Mouse (Mus musculus): Measurements from ENCODE around the gene Mcam. TPM values are rescaled to one million over a fixed set of nuclear protein-coding genes. Genes with fewer than 3 reads are reported as not detected.

Gene Mcam
- polyA plus RNA-seq, 1 experiment from 2014 or later = 9.0 TPM

- no peaks in the 10 kb centered on the region for H3K36me3 ChIP-seq (ENCODE audit: control insufficient read depth, insufficient read depth, low read length)
- WGBS = 24% methylated on average over 24 of the region's 24 CpGs
- 0 out of 2 replicates have a peak overlapping the region, but pooled peaks have one; percentile 3 for H3K4me3 ChIP-seq (ENCODE audit: low read depth, low read length)
- H3K27ac ChIP-seq (ENCODE audit: low read depth, low read length) = no peak overlapping the region
- 0 out of 2 replicates have a peak overlapping the region, but pooled peaks have one; percentile 8 for H3K9ac ChIP-seq (replicated peaks; ENCODE audit: low read depth, low read length)
- H3K27me3 ChIP-seq (ENCODE audit: control insufficient read depth, insufficient read depth, low read length) = no peaks in the 10 kb centered on the region
- 0 out of 2 replicates have a peak, but pooled peaks have one; percentile 42 for ATAC-seq (ENCODE audit: low read depth)
- H3K4me1 ChIP-seq (ENCODE audit: control insufficient read depth, insufficient read depth, low read length) = peaks cover 4% of the 10 kb centered on the region
- H3K4me2 ChIP-seq (ENCODE audit: low read depth, low read length) = peak overlapping the region; percentile 30; the same call in 1 of the 2 replicates
- no peaks in the 10 kb centered on the region for H3K9me3 ChIP-seq (ENCODE audit: control insufficient read depth, low read length)
These were observed 40.4 kb upstream of the Mcam start for GRCm38 (mm10) chr9:44093612-44094503.

- Histone ChIP-seq H3K4me3 (ENCODE audit: low read depth, low read length) (no peak overlapping the region), H3K9ac (replicated peaks; ENCODE audit: low read depth, low read length) (no peak overlapping the region), H3K36me3 (ENCODE audit: control insufficient read depth, insufficient read depth, low read length) (no peaks in the 10 kb centered on the region), H3K27ac (ENCODE audit: low read depth, low read length) (no peak overlapping the region), H3K4me1 (ENCODE audit: control insufficient read depth, insufficient read depth, low read length) (peaks cover 4% of the 10 kb centered on the region), H3K27me3 (ENCODE audit: control insufficient read depth, insufficient read depth, low read length) (no peaks in the 10 kb centered on the region), H3K9me3 (ENCODE audit: control insufficient read depth, low read length) (no peaks in the 10 kb centered on the region), H3K4me2 (ENCODE audit: low read depth, low read length) (no peak overlapping the region)
- ATAC-seq (ENCODE audit: low read depth) = no peak
- WGBS = 85% methylated on average over 3 of the region's 3 CpGs
These were observed 39.5 kb upstream of the Mcam start for GRCm38 (mm10) chr9:44094737-44095136.

- 87% methylated on average over 9 of the region's 9 CpGs for WGBS
- H3K36me3 ChIP-seq (ENCODE audit: control insufficient read depth, insufficient read depth, low read length) = no peaks in the 10 kb centered on the region
- H3K4me3 ChIP-seq (ENCODE audit: low read depth, low read length) = no peak overlapping the region
- no peaks in the 10 kb centered on the region for H3K27me3 ChIP-seq (ENCODE audit: control insufficient read depth, insufficient read depth, low read length)
- no peak for ATAC-seq (ENCODE audit: low read depth)
- no peak overlapping the region for H3K4me2 ChIP-seq (ENCODE audit: low read depth, low read length)
- H3K9ac ChIP-seq (replicated peaks; ENCODE audit: low read depth, low read length) = no peak overlapping the region
- H3K4me1 ChIP-seq (ENCODE audit: control insufficient read depth, insufficient read depth, low read length) = peaks cover 4% of the 10 kb centered on the region
- no peaks in the 10 kb centered on the region for H3K9me3 ChIP-seq (ENCODE audit: control insufficient read depth, low read length)
- no peak overlapping the region for H3K27ac ChIP-seq (ENCODE audit: low read depth, low read length)
These were observed 38.5 kb upstream of the Mcam start for GRCm38 (mm10) chr9:44095781-44096180.

- ATAC-seq (ENCODE audit: low read depth) = peak; percentile 74
- Histone ChIP-seq H3K4me3 (ENCODE audit: low read depth, low read length) (no peak overlapping the region), H3K9ac (replicated peaks; ENCODE audit: low read depth, low read length) (no peak overlapping the region), H3K4me1 (ENCODE audit: control insufficient read depth, insufficient read depth, low read length) (peaks cover 4% of the 10 kb centered on the region), H3K4me2 (ENCODE audit: low read depth, low read length) (no peak overlapping the region), H3K27ac (ENCODE audit: low read depth, low read length) (peak overlapping the region; percentile 28; the same call in 1 of the 2 replicates), H3K27me3 (ENCODE audit: control insufficient read depth, insufficient read depth, low read length) (no peaks in the 10 kb centered on the region), H3K36me3 (ENCODE audit: control insufficient read depth, insufficient read depth, low read length) (no peaks in the 10 kb centered on the region), H3K9me3 (ENCODE audit: control insufficient read depth, low read length) (no peaks in the 10 kb centered on the region)
- 23% methylated on average over 9 of the region's 9 CpGs for WGBS
These were observed 37.7 kb upstream of the Mcam start for GRCm38 (mm10) chr9:44096536-44096935.

- Histone ChIP-seq H3K4me2 (ENCODE audit: low read depth, low read length) (no peak within 1 kb of the TSS), H3K36me3 (ENCODE audit: control insufficient read depth, insufficient read depth, low read length) (no peaks in the 10 kb centered on the region), H3K9me3 (ENCODE audit: control insufficient read depth, low read length) (no peaks in the 10 kb centered on the region), H3K27ac (ENCODE audit: low read depth, low read length) (no peak within 1 kb of the TSS), H3K4me1 (ENCODE audit: control insufficient read depth, insufficient read depth, low read length) (peaks cover 3% of the 10 kb centered on the region; the same call in 1 of the 2 replicates), H3K9ac (replicated peaks; ENCODE audit: low read depth, low read length) (no peak within 1 kb of the TSS), H3K27me3 (ENCODE audit: control insufficient read depth, insufficient read depth, low read length) (no peaks in the 10 kb centered on the region), H3K4me3 (ENCODE audit: low read depth, low read length) (no peak within 1 kb of the TSS)
- no peak for ATAC-seq (ENCODE audit: low read depth)
- 86% methylated on average over 9 of the region's 9 CpGs for WGBS
These were observed 32.8 kb upstream of the Mcam start, which contains the start of gene Mfrp for GRCm38 (mm10) chr9:44101490-44101889. Gene Mfrp (plus strand): TSS chr9:44101729.

- Histone ChIP-seq H3K27ac (ENCODE audit: low read depth, low read length) (no peak overlapping the region), H3K9ac (replicated peaks; ENCODE audit: low read depth, low read length) (no peak overlapping the region), H3K9me3 (ENCODE audit: control insufficient read depth, low read length) (no peaks in the 10 kb centered on the region), H3K36me3 (ENCODE audit: control insufficient read depth, insufficient read depth, low read length) (no peaks in the 10 kb centered on the region; the same call in 1 of the 2 replicates), H3K4me2 (ENCODE audit: low read depth, low read length) (no peak overlapping the region), H3K27me3 (ENCODE audit: control insufficient read depth, insufficient read depth, low read length) (no peaks in the 10 kb centered on the region), H3K4me3 (ENCODE audit: low read depth, low read length) (no peak overlapping the region), H3K4me1 (ENCODE audit: control insufficient read depth, insufficient read depth, low read length) (peaks cover 28% of the 10 kb centered on the region)
- 96% methylated on average over 7 of the region's 7 CpGs for WGBS
- no peak for ATAC-seq (ENCODE audit: low read depth)
These were observed 29.4 kb upstream of the Mcam start for GRCm38 (mm10) chr9:44104881-44105280.

- Histone ChIP-seq H3K4me2 (ENCODE audit: low read depth, low read length) (no peak overlapping the region), H3K4me1 (ENCODE audit: control insufficient read depth, insufficient read depth, low read length) (peaks cover 36% of the 10 kb centered on the region), H3K4me3 (ENCODE audit: low read depth, low read length) (no peak overlapping the region), H3K36me3 (ENCODE audit: control insufficient read depth, insufficient read depth, low read length) (no peaks in the 10 kb centered on the region; the same call in 1 of the 2 replicates), H3K9ac (replicated peaks; ENCODE audit: low read depth, low read length) (no peak overlapping the region), H3K27ac (ENCODE audit: low read depth, low read length) (no peak overlapping the region), H3K27me3 (ENCODE audit: control insufficient read depth, insufficient read depth, low read length) (no peaks in the 10 kb centered on the region), H3K9me3 (ENCODE audit: control insufficient read depth, low read length) (no peaks in the 10 kb centered on the region)
- no peak for ATAC-seq (ENCODE audit: low read depth)
- WGBS = 92% methylated on average over 10 of the region's 10 CpGs
These were observed 28.5 kb upstream of the Mcam start for GRCm38 (mm10) chr9:44105781-44106180.

GRCm38 (mm10) chr9:44106182-44106581 is 28.1 kb upstream of the Mcam start:
- Histone ChIP-seq H3K9me3 (ENCODE audit: control insufficient read depth, low read length) (no peaks in the 10 kb centered on the region), H3K27me3 (ENCODE audit: control insufficient read depth, insufficient read depth, low read length) (no peaks in the 10 kb centered on the region), H3K4me1 (ENCODE audit: control insufficient read depth, insufficient read depth, low read length) (peaks cover 36% of the 10 kb centered on the region), H3K36me3 (ENCODE audit: control insufficient read depth, insufficient read depth, low read length) (no peaks in the 10 kb centered on the region; the same call in 1 of the 2 replicates), H3K4me2 (ENCODE audit: low read depth, low read length) (no peak overlapping the region), H3K27ac (ENCODE audit: low read depth, low read length) (no peak overlapping the region), H3K4me3 (ENCODE audit: low read depth, low read length) (no peak overlapping the region), H3K9ac (replicated peaks; ENCODE audit: low read depth, low read length) (no peak overlapping the region)
- WGBS = 88% methylated on average over 7 of the region's 7 CpGs
- ATAC-seq (ENCODE audit: low read depth) = no peak

GRCm38 (mm10) chr9:44106596-44106995 is 27.7 kb upstream of the Mcam start:
- 87% methylated on average over 4 of the region's 4 CpGs for WGBS
- ATAC-seq (ENCODE audit: low read depth) = no peak
- Histone ChIP-seq H3K4me2 (ENCODE audit: low read depth, low read length) (no peak overlapping the region), H3K9me3 (ENCODE audit: control insufficient read depth, low read length) (no peaks in the 10 kb centered on the region), H3K9ac (replicated peaks; ENCODE audit: low read depth, low read length) (no peak overlapping the region), H3K27me3 (ENCODE audit: control insufficient read depth, insufficient read depth, low read length) (no peaks in the 10 kb centered on the region), H3K27ac (ENCODE audit: low read depth, low read length) (no peak overlapping the region), H3K36me3 (ENCODE audit: control insufficient read depth, insufficient read depth, low read length) (no peaks in the 10 kb centered on the region; the same call in 1 of the 2 replicates), H3K4me3 (ENCODE audit: low read depth, low read length) (no peak overlapping the region), H3K4me1 (ENCODE audit: control insufficient read depth, insufficient read depth, low read length) (peaks cover 36% of the 10 kb centered on the region)

All from neural tube, embryonic 14.5 days (tissue).